Mouse (Mus musculus) megakaryocyte progenitor cell, adult 5-6 weeks (primary cell): ENCODE results near the gene Smim9. TPM values are rescaled to one million over a fixed set of nuclear protein-coding genes. Genes with fewer than 3 reads are reported as not detected.

Source experiments
- total RNA-seq, 2 experiments: library from RNA; stranded (forward) in 1 of 2; stranded (reverse) in 1 of 2; fragments of 157-497, 149-512 nt in 1 of 2; fragments of 200-1000 nt in 1 of 2; gene quantifications; 2 replicates each; pipeline versions ENCODE4 v1.2.3 to v1.2.4; 2015 to 2017

Gene Smim9
- total RNA-seq, 2 experiments from 2014 or later, result not detected

Other genes starting within 250 kb of the Smim9 start
- gene Gab3, start 78.3 kb downstream of the Smim9 start, total RNA-seq (2015), result 3.4 and 4.1 TPM in 2 replicates
- 2.0 and 2.5 TPM in 2 replicates for gene Gab3, start 78.3 kb downstream of the Smim9 start, total RNA-seq (2017)
- gene Dkc1, start 67.9 kb downstream of the Smim9 start, total RNA-seq (2015), result 209 and 242 TPM in 2 replicates
- gene Dkc1, start 67.9 kb downstream of the Smim9 start, total RNA-seq (2017), result 378 and 464 TPM in 2 replicates
- 69.3 and 70.2 TPM in 2 replicates for gene Mpp1, start 32.8 kb downstream of the Smim9 start, total RNA-seq (2015)
- 62.3 and 64.7 TPM in 2 replicates for gene Mpp1, start 32.8 kb downstream of the Smim9 start, total RNA-seq (2017)
- gene Fundc2, start 218.6 kb upstream of the Smim9 start, total RNA-seq (2015), result 48.5 and 56.9 TPM in 2 replicates
- gene Fundc2, start 218.6 kb upstream of the Smim9 start, total RNA-seq (2017), result 38.6 and 63.3 TPM in 2 replicates
- 0.44 and 1.1 TPM in 2 replicates for gene F8, start 218.8 kb upstream of the Smim9 start, total RNA-seq (2015)
- gene F8, start 218.8 kb upstream of the Smim9 start, total RNA-seq (2017), result 0.37 and 0.78 TPM in 2 replicates